Mouse (Mus musculus) cerebellum, adult 8-10 months (tissue): ENCODE data around the gene Samd7.
A peak's percentile ranks its signal among the peaks of the same experiment; 100 is the strongest.
"Not testable (repeated sequence)": the region's sequence is repeated elsewhere in the genome, so short reads cannot be mapped to it uniquely, and the experiment has no call there.

Source experiments
- DNase-seq: peaks from one replicate; pipeline ENCODE4 v3.0.0; 2022

Samd7 gene

DNA sequence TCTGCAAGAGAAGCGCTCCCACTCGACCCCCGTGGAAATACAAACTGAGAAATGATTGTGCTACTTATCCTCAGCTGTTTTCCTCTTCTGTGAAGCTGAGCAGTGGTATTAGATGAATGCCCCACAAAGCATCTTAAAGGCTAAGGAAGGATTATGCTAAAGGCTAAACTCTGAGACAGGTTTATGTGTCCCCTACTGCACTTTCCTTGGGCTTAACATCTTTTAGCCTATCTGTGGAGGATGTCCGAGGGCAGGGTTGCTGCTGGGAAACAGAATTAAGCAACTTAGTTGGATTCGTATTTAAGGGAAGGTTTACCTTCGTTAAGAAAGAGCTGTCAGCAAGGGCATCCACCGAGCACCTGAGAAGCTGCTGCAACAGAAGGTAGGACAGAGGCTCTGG is at the start of gene Samd7:
Samd7 (plus strand) TSS at position 288 of the 400 bp plus-strand sequence.
- no peak for DNase-seq

- peak; percentile 27 for DNase-seq
These were observed 49.7 kb upstream of the Samd7 start for GRCm38 (mm10) chr3:30696346-30696745.

- DNase-seq: no peak
These were observed 48.2 kb upstream of the Samd7 start for GRCm38 (mm10) chr3:30697891-30698290.

GRCm38 (mm10) chr3:30699711-30700505 is 46.2 kb upstream of the Samd7 start, which contains the start of gene Lrrc31:
Lrrc31 (minus strand) TSS chr3:30699843.
- DNase-seq: not testable (repeated sequence)

DNA sequence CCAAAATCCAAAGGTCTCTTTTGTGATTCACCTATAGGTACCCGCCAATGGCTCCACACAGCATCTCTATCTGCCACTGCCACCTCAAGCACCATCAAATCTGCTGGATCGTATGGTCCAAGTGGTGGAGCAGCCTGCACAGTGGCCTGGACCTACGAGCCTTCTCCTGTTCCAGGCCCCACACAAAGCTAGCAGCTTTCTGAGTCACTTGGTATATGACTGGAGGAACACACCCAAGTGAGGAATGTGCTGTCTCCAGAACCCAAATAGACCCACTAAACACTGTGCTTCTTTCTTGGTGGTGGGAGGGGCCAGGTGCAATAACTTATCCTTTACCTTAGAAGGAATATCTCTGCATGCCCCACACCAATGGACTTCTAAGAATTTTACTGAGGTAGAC is 40.1 kb upstream of the Samd7 start:
- no peak for DNase-seq

DNA sequence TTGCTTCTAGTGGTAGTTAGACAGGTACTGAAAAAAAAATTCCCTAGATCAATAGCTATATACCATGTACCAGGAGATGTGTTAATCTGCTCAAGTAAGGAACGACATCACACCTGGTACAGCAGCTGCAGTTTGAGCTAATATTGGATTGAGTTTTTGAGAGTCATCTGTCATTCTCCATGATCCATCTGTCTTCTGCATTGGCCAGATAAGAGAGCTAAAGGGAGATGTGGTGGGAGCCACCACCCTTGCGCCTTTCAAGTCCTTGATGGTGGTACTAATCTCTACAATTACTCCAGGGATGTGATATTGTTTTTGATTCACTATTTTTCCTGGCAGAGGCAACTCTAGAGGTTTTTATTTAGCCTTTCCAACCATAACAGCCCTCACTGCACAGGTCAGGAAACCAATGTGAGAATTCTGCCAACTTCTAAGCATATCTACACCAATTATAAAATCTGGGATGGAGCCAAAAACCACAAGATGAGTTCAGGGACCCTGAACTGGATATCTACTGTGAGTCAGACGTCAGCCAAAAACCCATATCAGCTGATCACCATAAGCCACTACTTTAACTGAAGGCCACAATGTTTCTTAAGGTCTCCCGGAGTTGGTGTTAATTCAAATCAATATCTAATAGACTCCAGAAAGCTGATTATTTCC is 39.3 kb upstream of the Samd7 start:
- no peak for DNase-seq

DNA sequence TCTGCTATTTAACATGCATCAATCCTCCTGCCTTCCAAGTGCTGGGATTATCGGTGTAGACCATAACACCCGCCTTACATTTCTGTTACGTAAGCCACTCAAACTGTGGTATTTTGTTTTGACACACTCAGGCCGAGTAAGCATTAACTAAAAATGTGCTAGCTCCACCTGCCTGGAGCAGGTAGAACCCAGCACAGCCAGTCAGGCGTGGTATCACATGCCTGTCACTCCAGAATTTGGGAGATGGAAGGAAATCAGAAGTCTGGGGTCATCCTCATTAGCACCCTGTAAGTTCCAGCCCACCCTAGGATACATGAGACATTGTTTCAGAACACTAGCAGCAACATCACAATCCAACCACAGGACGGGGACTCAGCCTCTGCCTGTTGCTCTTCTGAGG is 35.9 kb upstream of the Samd7 start:
- DNase-seq: no peak

- no peak for DNase-seq
These were observed 32.8 kb upstream of the Samd7 start for GRCm38 (mm10) chr3:30713334-30713733.

DNA sequence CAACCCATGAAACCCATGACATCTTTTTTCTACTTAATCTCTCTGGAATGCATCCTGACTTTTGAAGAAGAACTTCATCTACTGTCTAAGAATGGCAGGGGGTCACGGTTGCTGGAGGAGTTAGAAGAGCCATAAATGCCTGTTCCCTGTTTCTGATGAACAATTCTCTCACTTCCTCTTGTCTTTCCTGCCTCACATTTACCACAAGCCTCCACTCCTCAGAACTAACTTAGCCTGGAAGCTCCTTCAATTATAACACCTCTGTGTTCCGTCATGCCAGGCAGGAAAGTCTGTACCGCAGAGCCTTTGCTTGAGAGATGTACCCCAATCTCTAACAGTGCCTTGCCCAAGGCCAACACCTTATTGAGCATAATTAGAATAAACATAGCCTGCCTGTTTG is 27.4 kb upstream of the Samd7 start:
- no peak for DNase-seq

DNA sequence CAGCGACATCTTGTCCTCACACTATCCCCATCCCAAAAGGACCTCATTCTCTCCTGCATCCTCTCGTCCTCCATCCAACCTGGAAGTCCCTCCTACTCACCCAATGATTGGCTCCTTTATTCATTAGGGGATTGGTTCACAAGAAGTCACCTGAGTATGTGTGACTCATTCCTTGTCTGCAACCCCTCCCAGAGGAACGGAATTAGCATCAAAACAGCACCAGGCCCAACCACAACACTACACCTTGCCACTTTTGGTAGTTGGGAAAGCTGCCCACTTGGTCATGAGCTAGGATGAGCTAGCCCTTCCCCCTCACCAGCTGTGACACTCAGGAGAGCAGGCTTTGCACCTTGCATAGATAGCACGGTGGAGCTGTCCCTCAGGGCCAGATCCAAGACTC is 24.1 kb upstream of the Samd7 start:
- DNase-seq: no peak

- no peak for DNase-seq
These were observed 23.6 kb upstream of the Samd7 start for GRCm38 (mm10) chr3:30722461-30722860.

- DNase-seq: no peak
These were observed 22.9 kb upstream of the Samd7 start for GRCm38 (mm10) chr3:30723179-30723578.

DNA sequence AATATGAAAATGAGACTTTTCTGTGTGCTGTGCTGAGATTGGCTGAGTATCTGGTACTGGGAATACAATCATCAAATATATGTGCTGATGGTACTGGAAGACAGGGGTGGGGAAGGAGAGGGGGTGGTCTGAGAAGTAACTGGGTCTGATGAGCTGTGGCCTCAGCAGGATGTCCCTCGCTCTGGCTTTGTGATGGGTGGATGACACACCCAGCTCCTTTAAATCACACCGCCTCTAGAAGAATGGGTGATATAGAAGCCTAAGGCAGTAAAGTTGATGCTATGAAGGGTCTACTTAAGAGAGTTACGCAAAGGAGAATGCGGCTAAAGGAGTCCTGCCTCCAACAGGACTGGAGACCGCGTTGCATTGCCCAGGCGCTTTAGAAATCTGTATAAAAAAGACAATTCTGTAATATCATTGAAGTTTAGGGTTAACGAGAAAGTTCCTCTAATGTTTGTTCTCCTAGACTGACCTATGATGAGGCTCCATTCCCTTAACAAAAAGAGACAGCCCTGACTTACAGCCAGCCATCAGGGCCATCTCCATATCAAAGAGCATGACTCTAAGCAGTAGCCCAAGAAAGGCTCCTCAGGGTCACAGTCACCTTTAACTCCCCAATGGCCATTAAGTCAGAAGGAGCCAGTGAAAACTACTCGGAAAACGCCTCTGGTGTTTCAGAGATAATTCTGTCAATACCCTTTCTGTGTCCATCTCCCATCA is 21.8 kb upstream of the Samd7 start:
- no peak for DNase-seq

- DNase-seq: no peak
These were observed 21.1 kb upstream of the Samd7 start for GRCm38 (mm10) chr3:30724848-30725465.

DNA sequence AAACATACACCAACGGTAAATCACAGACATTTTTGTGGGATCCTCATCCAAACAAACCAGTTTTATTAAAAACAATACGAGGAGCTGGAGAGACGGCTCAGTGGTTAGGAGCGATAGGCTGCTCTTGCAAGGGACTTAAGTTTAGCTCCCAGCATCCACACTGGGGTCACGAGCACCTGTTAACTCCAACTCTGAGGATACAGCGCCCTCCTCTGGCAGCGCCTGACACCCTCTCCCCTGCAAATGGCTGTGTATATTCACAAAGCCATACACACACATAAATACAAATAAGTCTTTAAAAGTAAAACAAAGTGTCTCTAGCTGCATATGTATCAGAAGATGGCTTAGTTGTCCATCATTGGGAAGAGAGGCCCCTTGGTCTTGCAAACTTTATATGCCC is 20.6 kb upstream of the Samd7 start:
- no peak for DNase-seq

GRCm38 (mm10) chr3:30727209-30727608 is 18.9 kb upstream of the Samd7 start:
- DNase-seq: no peak

- no peak for DNase-seq
These were observed 17.0 kb upstream of the Samd7 start for GRCm38 (mm10) chr3:30729046-30729445.

- DNase-seq: no peak
These were observed 9.3 kb upstream of the Samd7 start for GRCm38 (mm10) chr3:30736809-30737208.

GRCm38 (mm10) chr3:30741306-30741705 is 4.8 kb upstream of the Samd7 start:
- no peak for DNase-seq

- no peak for DNase-seq
These were observed 3.2 kb upstream of the Samd7 start for GRCm38 (mm10) chr3:30742891-30743290.

GRCm38 (mm10) chr3:30748316-30748715 is 2.2 kb downstream of the Samd7 start:
- DNase-seq: no peak

DNA sequence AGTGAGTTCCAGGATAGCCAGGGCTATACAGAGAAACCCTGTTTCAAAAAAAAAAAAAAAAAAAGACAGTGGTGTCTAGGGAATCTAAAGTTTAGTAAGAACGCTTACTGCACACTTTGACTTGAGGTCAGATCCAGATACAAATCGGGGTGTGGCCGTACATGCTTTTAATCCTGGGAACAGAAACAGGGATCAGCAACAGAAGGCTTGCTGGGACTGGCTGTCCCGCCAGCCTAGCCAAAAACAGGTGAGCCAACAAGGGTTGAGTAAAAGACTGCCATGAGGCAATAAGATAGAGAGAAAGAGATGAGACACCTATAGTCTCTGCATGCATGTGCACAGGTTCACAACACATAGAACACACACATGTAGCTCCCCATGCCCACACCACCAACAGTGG is 8.6 kb downstream of the Samd7 start:
- DNase-seq: no peak

DNA sequence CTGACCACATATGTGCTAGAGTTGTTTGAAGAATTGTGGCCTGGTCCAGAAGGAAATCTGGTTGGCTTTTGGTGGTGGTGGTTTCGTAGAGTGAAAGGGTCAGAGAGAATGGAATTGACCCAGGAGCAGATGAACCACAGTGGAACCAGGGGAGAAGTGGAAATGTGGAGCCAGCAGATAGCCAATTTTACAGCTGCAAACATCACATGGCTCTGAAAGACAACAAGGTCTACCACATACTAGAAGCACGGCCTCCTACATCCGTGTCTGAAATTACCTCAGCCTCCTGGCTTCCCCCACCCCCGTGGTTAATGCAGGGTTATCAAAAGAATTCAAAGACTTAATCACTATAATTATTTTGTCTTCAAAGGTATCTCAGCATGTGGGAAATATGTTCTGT is 18.8 kb downstream of the Samd7 start:
- DNase-seq: no peak
